Mouse (Mus musculus) gastrocnemius, adult 18-20 months (tissue): Measurements from ENCODE around the gene Rps18. TPM values are rescaled to one million over a fixed set of nuclear protein-coding genes. Genes with fewer than 3 reads are reported as not detected.

ENCODE experiments used
- DNase-seq: peaks from one replicate; pipeline ENCODE4 v3.0.0; 2021; ENCODE audit warnings: low spot score
- total RNA-seq, 2 experiments: library from RNA; stranded (reverse); gene quantifications; 2 replicates each; pipeline ENCODE4 v1.2.3; 2021

The Rps18 gene
- total RNA-seq, 2 experiments from 2014 or later = 367 to 381 TPM

DNA sequence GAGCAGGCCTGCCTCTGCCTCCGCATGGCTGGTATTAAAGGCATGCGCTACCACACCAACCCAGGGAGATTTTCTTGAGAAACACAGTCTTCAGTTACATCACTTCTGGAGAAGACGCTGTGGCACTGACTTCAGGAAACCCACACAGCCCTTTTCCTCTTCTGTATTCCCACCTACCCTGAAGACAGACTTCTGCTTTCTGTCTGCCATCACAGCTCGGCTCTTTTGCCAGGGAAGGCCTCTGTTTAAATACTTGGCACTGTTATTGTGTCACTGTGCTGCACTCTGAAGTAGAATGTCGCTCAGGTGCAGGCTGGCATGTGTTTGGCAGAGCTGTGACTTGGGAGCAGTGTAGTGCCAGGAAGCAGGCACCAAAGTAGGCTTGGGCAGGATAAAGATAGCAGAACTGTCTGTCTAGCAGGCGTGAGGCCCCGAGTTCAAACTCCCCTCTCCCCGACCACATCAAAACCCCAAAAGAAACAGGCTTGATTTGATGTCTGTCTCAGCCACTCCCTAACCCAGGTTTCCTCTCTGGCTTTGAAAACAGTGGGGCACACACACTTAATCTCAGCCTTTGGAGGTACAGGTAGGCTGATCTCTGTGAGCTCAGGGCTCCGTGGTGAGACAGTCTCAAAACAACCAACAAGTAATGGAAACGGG, 8.2 kb downstream of the Rps18 start:
- no peak for DNase-seq

DNA sequence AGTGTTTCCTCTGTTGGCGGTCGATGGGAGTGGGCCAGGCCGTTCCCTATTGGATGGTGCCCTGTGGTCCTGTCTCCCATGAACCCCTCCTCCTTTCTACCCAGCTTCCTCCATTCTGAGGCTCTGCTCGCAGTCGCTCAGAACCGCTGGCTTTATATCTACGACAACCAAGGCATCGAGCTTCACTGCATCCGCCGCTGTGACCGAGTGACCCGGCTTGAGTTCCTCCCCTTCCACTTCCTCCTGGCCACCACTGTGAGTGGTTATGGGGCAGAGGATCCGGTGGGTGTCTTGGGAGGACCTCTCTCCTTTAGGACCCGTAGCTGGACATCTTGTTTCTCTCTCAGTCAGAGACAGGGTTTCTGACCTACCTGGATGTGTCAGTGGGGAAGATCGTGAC, 12.3 kb downstream of the Rps18 start:
- DNase-seq = no peak

DNA sequence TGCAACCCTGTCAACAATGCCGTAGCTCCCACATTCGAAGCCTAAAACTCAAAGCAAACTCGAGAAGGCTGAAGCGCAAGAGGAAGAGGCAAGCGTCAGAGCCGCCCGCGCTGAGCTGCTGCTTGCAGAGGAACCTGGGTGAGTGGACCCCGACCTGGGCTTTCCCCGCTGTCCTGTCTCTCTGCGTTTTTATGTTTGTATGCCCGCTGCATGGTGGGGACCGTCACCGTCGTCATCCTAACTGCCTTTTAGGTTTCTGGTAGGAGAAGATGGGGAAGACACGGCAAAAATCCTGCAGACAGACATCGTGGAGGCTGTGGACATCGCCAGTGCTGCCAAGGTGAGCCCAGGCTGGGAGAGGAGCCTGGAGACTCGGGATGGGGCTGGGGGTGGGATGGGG, 14.4 kb downstream of the Rps18 start:
- DNase-seq = no peak

- no peak for DNase-seq
These were observed 14.8 kb downstream of the Rps18 start for GRCm38 (mm10) chr17:33940981-33941380.

GRCm38 (mm10) chr17:33940206-33940805, 15.5 kb downstream of the Rps18 start, which contains the start of the genes Pfdn6 and Wdr46:
TSS of gene Pfdn6 (minus strand) at chr17:33940343.
TSS of gene Wdr46 (plus strand) at chr17:33940660.
- peak; percentile 88 for DNase-seq

DNA sequence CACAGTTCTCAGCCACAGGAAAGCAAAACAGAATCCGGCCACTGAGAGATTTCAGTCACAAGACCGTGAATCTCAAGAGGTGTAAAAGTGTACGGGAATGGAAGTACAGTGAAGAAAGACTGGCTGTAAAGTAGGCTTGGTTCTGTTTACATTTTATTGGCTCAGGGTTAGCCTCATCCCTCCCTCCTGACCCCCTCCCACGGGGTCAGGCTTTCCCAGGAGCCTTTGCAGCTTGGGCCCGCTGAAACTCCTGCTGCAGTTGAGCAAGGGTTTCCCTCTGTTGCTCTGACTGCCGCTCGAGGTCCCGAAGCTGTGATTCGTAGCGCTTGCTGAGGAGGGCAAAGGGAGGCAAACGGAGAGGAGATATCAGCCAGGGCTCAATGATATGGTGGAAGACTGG, 17.0 kb downstream of the Rps18 start:
- no peak for DNase-seq

DNA sequence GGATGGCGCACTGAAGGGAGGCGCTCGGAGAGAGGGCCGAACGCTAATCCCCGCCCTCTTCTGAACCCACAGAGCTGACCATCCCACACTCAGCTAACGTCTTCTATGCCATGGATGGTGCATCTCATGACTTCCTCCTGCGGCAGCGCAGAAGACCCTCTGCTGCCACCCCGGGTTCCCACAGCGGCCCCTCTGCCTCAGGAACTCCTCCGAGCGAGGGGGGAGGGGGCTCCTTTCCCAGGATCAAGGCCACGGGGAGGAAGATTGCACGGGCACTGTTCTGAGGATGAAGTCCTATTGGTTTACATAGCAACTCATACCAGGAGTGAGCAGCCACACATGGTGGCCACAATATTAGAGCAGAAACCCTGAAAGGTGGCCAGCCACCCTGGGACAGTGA, 18.8 kb downstream of the Rps18 start:
- DNase-seq = no peak

DNA sequence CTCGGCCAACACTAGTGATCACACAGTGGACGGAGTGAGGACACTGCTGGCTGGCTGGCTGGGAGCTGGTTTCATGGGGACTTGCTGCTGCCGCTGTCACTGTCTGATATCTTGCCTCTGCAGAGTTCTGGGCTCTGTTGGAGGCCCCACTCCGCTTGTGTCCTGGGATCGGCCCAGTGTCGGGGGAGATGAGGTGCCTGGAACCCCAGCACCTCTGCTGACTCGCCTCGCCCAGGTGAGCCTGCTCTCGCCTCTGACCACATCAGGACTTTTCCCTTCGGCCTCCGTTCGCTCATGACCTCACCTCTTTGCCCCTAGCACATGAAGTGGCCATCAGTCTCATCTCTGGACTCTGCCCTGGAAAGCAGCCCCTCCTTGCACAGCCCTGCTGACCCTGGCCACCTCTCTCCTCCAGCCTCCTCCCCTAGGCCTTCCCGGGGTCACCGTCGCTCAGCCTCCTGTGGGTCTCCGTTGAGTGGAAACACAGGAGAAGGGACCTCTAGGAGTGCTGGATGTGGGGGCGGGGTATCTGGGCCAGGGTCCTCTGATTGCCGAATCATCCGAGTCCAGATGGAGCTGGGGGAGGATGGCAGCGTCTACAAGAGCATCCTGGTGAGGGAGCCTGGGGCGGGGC, 20.3 kb downstream of the Rps18 start:
- no peak for DNase-seq

DNA sequence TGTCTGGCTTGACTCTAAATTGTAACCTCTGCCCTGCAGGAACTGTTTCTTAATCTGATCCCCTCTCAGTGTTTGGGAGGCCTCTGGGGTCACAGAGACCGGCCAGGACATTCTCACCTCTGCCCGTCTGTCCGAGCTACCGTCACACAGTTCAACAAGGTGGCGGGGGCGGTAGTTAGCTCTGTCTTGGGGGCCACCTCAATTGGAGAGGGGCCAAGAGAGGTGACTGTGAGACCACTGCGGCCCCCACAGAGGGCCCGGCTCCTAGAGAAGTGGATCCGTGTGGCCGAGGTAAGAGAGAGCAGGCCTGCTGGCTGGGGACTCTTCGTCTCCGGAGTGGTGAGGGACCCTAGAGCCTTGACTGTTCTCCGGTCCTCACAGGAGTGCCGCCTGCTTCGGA, 22.8 kb downstream of the Rps18 start:
- no peak for DNase-seq

DNA sequence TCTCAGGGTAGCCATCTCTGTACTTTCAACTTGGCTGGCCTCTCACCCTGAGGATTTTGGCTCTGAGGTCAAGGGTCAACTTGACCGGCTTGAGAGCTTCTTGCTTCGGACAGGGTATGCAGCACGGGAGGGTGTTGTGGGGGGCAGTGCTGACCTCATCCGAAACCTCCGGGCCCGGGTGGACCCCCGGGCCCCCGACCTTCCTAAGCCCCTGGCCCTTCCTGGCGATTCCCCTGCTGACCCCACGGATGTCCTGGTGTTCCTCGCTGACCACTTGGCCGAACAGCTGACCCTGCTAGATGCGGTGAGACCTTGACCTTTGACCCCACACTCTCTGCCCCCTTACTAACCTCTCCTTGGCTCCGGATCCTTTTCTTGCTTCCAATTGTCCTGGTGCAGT, 23.4 kb downstream of the Rps18 start:
- no peak for DNase-seq

GRCm38 (mm10) chr17:33931947-33932346, 23.9 kb downstream of the Rps18 start:
- DNase-seq = no peak

- DNase-seq = no peak
These were observed 24.5 kb downstream of the Rps18 start for GRCm38 (mm10) chr17:33931159-33931866.

DNA sequence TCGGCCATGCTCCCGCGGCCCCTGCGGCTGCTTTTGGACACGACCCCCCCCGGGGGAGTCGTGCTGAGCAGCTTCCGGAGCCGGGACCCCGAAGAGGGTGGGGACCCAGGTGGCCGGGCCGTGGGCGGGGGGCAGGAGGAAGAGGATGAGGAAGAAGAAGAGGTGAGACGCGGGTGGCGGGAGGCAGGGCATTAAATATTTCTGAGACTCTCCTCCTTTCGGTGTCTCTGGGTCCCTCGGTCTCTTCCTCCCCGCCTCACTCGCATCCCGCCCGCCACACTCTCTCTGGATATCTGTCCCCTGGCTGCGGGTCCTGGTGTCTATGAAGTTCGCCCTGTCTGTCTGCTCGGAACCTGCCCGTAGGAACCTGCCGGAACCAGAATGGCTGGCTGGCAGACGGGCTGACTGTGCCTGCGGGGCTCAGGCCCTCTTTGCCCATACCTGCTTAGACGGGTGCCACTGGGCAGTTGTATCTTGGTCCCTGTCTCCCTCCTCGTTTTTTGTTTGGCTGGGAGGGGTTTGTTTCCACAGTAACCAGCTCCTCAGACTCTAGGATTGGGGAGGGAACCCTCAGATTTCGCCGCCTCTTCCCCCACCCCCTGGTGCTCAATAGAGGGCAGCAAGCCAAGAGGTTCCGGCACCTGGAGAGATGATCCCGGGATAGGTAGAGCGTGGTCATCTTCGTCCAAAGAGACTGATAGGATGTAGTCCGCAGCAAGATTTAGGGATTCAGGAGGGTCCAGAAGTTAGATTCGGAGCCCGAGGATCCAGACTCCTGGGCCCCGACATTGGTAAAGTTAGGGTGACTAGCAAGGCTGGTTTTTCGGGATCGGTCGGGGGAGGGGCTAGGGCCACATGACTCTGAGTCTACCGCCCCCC, 25.3 kb downstream of the Rps18 start:
- peak; percentile 53 for DNase-seq

DNA sequence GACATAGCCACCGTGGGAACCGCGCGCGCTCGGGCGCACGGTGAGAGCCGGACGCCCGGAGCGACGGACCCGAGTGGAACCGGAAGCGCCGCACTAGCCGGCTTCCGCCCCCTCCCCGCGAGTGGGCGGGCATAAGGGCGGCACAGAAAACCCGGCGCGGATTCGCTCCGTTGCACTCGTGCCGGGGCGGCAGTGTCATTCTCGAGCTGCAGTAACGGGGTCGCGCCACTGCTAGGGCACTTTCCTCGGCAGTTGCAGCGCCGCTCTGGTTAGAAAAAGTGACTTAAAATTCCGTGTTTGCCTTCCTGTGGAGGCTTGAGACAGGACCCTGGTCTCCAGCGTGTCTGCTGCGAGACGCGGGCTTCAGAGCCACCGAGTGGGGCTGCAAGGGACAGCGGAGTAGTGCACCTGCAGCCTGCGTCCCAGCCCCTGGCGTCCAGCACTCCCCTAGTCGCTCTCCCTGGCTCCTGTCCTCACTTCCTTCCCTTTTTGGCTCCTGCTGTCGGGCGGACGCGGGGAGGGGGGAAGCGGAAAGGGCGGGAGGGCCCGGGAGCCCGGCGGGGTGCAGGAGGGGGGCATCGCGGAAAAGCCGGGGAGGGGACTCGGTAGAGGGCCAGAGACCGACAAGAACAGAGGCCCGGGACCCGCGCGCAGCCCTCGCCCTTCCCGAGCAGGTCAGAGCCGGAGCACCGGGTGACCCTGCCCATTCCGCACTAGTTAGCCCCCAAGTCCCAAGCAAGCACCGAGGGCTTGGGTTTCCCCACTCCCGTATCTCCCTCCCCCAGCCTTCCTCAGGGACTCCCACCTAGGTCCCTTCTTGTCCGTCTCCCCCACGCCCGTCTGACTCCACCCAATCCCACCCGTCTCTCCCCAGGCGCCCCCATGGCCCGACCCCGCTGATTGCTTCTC, 26.2 kb downstream of the Rps18 start, which contains the start of gene Rgl2:
TSS of gene Rgl2 (plus strand) at position 173 of the 909 bp plus-strand sequence.
- DNase-seq = peak; percentile 92

DNA sequence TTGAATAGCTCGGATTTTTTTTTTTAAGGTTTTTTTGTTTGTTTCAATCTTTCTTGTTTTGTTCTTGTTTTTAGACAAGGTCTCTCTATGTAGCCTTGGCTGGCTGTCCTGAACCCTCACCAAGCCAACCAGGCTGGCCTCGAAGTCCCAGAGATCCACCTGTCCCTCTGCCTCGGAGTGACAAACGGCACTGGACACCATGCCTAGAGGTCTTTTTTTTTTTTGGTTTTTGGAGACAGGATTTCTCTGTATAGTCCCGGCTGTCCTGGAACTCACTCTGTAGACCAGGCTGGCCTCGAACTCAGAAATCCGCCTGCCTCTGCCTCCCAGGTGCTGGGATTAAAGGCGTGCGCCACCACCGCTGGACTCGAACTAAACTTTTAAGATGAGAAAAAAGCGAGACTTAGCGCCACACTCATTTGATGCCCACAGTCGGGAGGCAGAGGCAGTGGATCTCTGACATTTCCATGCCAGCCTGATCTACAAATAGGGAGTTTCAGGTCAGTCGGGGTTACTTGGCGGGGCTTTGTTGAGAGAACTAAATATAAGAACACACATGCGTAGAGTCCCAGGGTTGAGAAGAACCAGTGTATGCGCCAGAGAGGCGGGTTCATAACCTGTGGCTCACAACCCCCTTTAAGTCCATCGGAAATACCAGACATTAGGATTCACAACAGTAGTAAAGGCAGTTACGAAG, 27.4 kb downstream of the Rps18 start:
- no peak for DNase-seq

GRCm38 (mm10) chr17:33926207-33926932, 29.4 kb downstream of the Rps18 start:
- DNase-seq = no peak

- DNase-seq = no peak
These were observed 30.2 kb downstream of the Rps18 start for GRCm38 (mm10) chr17:33925406-33926116.
